Mouse (Mus musculus) kidney, adult 2 months (tissue): ENCODE data around the gene Dtx3l. TPM values are rescaled to one million over a fixed set of nuclear protein-coding genes. Genes with fewer than 3 reads are reported as not detected.

Experiments
- DNase-seq: peaks from one replicate; pipeline ENCODE4 v3.0.0; 2021
- H3K27ac ChIP-seq: fragments of 200-500 bp; 2 replicates; pipeline ENCODE4 v1.5.1; 2012; ENCODE audit warnings: low read depth, low read length, control low read depth, inconsistent platforms; ENCODE audit not compliant: insufficient read depth
- H3K27me3 ChIP-seq: fragments of 200-500 bp; replicated peaks from 2 replicates; pipeline ENCODE4 v1.6.1; 2012; ENCODE audit warnings: mild to moderate bottlenecking, moderate library complexity, low read length, inconsistent platforms; ENCODE audit not compliant: control insufficient read depth, insufficient read depth
- H3K36me3 ChIP-seq: fragments of 200-500 bp; 2 replicates; pipeline ENCODE4 v1.6.1; 2012; ENCODE audit warnings: mild to moderate bottlenecking, moderate library complexity, low read length, inconsistent platforms; ENCODE audit not compliant: control insufficient read depth, insufficient read depth
- H3K4me1 ChIP-seq: fragments of 200-500 bp; 2 replicates; pipeline ENCODE4 v1.6.1; 2011; ENCODE audit warnings: low read length; ENCODE audit not compliant: control insufficient read depth, insufficient read depth
- H3K4me3 ChIP-seq: fragments of 200-500 bp; 2 replicates; pipeline ENCODE4 v1.5.1; 2011; ENCODE audit warnings: mild to moderate bottlenecking, low read depth, low read length, control low read depth; ENCODE audit not compliant: insufficient read depth
- CTCF ChIP-seq: fragments of 200-500 bp; conservative IDR thresholded peaks from 2 replicates; pipeline ENCODE4 v1.5.1; 2011; ENCODE audit warnings: low read depth, mild to moderate bottlenecking, control low read depth, low read length, moderate library complexity, mixed read lengths; ENCODE audit not compliant: insufficient read depth, insufficient read length
- POLR2A ChIP-seq: fragments of 200-500 bp; IDR thresholded peaks from one replicate; pipeline ENCODE4 v1.6.1; 2011; ENCODE audit warnings: low read depth, low read length, control low read depth
- WGBS: fragments of 180-500 bp; shearing (Covaris S2); methylation state at CpG from one replicate; pipeline ENCODE4 v1.1.7; 2018; 5-methylcytosine and 5-hydroxymethylcytosine counted together
- polyA plus RNA-seq: library from polyadenylated mRNA; depleted of rRNA; stranded (reverse); fragments of >200 nt; gene quantifications from 2 replicates; pipeline ENCODE4 v1.2.3, GENCODE M21; 2012

Gene Dtx3l
- polyA plus RNA-seq, 1 experiment: 5.4 TPM

DNA sequence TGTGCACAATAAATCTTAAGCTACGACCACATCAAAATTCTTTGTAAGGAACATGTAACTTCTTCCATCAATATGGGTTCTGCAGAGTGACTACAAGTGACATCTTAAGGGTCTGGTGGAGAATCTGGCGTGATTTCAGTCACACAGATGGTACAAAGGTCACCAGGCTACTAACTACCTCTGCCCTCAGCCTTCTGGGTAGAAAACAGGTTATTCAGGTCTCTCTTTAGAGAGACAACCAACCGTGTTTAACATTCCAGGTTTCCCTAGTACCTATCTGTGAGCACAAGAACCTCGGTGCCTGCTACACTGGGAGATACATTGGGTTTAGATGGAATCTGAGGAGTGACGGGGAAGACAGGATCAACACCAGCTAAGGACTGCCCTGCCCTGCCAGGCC, 24.6 kb downstream of the Dtx3l start:
- peak; percentile 75 for DNase-seq
- Histone ChIP-seq H3K27me3 (no peaks in the 10 kb centered on the region), H3K36me3 (no peaks in the 10 kb centered on the region), H3K27ac (peak overlapping the region; percentile 66), H3K4me3 (no peak overlapping the region), H3K4me1 (peaks cover 5% of the 10 kb centered on the region; the same call in 1 of the 2 replicates)
- TF ChIP-seq CTCF (no peak), POLR2A (no peak)
- 52% methylated on average over 5 of the region's 5 CpGs for WGBS

DNA sequence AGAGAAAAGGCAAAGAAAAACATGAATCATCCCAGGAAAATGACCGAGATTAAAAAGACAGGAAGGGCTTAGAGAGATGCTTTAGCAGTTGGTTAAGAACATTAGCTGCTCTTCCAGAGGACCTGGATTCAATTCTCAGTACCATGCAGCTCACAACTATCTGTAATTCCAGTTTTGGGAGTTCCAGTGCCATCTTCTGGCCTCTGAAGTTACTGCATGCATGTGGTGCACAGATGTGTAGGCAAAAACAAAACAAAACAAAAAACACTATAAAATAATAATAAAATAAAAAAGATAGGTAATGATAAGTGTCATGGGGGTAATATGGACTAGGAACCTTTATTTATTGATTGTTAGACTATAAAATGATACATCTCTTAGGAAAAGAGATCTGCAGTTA, 25.4 kb downstream of the Dtx3l start:
- 78% methylated on average over 1 of the region's 1 CpGs for WGBS
- Histone ChIP-seq H3K4me1 (peaks cover 5% of the 10 kb centered on the region; the same call in 1 of the 2 replicates), H3K27me3 (no peaks in the 10 kb centered on the region), H3K36me3 (no peaks in the 10 kb centered on the region), H3K27ac (no peak overlapping the region), H3K4me3 (no peak overlapping the region)
- peak; percentile 46 for TF ChIP-seq CTCF
- TF ChIP-seq POLR2A: no peak
- peak; percentile 32 for DNase-seq

DNA sequence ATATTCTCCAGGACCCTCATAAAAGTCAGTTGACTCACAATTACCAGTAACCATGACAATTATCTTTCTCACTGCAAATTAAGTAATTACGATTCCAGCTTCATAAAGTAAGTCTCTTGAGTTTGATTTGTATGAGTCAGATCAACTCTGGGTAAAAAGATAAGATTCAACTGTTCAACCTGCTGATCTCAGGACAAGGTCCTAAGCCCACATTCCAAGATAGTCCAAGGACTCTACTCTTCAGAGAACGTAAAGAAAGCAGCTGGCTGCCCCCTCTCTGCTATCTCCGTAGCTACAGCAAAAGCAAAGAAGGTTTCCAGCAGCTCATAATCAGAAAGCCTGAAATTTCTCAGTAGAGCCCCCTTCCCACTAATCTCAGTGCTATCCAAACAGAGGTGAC, 27.5 kb downstream of the Dtx3l start:
- H3K36me3 ChIP-seq: no peaks in the 10 kb centered on the region
- WGBS: 85% methylated on average over 3 of the region's 3 CpGs
- H3K27me3 ChIP-seq: no peaks in the 10 kb centered on the region
- DNase-seq: no peak
- peaks cover 10% of the 10 kb centered on the region; the same call in 1 of the 2 replicates for H3K4me1 ChIP-seq
- H3K4me3 ChIP-seq: no peak overlapping the region
- H3K27ac ChIP-seq: no peak overlapping the region
- no peak for TF ChIP-seq CTCF
- no peak for TF ChIP-seq POLR2A

DNA sequence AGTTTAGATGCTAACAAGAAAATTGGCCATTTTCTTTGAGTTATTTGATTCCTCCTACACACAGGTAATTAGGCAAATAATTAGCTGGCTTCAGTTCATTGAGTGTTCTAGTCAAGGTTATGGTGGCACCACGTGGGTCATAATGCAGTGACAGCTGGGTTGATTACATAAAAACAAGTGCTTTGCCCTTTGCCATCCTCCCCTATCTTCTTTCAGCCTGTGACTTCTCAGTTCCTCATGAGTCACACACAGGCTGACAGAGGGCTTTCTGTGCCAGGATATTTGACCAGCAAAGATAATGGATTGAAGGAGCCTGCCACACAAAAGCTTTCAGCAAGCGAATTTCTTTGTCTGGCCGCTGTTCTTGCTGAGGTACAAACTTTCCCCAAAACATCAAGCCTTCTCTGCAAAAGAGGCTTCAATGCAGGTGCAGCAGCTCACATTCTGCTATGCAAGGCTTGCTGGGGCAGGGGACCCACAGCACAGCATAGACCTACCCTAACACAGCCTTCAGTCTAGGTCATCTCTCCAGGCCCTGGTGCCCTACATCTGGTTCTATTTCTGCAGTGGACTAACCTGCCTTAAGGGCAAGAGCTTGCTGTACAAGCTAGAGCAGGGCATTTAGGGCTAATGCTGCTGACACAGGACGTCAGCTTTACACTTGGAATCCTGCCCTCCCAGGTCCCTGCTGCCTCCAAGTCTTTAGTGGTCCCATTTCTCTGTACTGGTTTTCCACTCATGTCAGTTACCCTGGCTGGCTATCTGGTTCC, 31.3 kb downstream of the Dtx3l start:
- H3K27ac ChIP-seq: no peak overlapping the region
- peak; percentile 68 for DNase-seq
- no peaks in the 10 kb centered on the region for H3K27me3 ChIP-seq
- WGBS: 47% methylated on average over 4 of the region's 4 CpGs
- TF ChIP-seq POLR2A (no peak), CTCF (no peak)
- H3K36me3 ChIP-seq: no peaks in the 10 kb centered on the region
- peaks cover 6% of the 10 kb centered on the region; the same call in 1 of the 2 replicates for H3K4me1 ChIP-seq
- H3K4me3 ChIP-seq: no peak overlapping the region

DNA sequence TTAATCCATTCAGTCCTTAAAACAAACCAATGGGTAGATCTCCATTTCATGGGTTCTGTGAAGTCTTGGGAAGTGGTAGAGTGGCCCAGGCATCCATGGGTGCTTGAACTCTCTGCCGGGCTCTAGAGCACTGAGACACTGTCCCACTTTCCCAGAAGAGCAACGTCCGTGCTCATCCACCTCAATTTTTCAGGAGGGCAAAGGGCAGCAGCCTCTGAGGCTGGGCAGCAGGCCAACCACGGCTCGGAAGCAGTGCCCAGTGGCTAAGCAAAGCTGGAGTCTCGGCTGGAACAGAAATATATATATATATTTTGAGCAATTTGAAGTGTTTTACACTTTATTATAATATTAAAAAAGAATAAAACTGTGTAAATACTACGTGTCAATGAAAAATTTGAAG, 32.1 kb downstream of the Dtx3l start:
- no peak for TF ChIP-seq POLR2A
- DNase-seq: peak; percentile 84
- Histone ChIP-seq H3K36me3 (no peaks in the 10 kb centered on the region), H3K4me1 (peaks cover 6% of the 10 kb centered on the region; the same call in 1 of the 2 replicates), H3K4me3 (no peak overlapping the region), H3K27ac (no peak overlapping the region), H3K27me3 (no peaks in the 10 kb centered on the region)
- 35% methylated on average over 7 of the region's 7 CpGs for WGBS

DNA sequence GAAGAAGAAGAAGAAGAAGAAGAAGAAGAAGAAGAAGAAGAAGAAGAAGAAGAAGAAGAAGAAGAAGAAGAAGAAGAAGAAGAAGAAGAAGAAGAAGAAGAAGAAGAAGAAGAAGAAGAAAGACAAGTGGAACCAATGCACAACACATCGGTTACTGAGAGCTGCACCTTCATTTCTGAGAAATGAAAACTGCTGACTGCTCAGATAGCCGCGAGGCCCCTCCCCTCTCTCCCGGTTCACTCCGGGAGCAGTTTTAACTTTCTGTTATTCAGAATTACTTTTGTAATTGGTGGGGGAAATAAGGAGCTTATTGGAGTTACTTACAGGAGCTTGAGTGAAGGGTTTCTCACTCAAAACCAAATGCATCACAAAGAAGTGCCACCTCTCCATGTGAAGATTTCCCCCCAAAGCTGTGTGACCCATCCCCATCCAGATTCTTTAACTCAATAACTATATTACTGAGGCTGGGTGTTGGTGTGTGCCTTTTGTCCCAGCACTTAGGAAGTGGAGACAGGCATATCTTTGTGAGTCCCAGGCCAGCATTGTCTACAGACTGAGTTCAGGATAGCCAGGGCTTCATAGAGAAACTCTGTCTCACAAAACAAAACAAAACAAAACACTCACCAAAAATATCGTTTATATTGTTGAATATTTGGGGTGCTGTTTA, 33.0 kb downstream of the Dtx3l start:
- 51% methylated on average over 6 of the region's 6 CpGs for WGBS
- H3K4me3 ChIP-seq: no peak overlapping the region
- no peak overlapping the region for H3K27ac ChIP-seq
- H3K27me3 ChIP-seq: no peaks in the 10 kb centered on the region
- H3K4me1 ChIP-seq: peaks cover 6% of the 10 kb centered on the region; the same call in 1 of the 2 replicates
- TF ChIP-seq POLR2A: no peak
- TF ChIP-seq CTCF: no peak
- DNase-seq: peak; percentile 47
- no peaks in the 10 kb centered on the region for H3K36me3 ChIP-seq

DNA sequence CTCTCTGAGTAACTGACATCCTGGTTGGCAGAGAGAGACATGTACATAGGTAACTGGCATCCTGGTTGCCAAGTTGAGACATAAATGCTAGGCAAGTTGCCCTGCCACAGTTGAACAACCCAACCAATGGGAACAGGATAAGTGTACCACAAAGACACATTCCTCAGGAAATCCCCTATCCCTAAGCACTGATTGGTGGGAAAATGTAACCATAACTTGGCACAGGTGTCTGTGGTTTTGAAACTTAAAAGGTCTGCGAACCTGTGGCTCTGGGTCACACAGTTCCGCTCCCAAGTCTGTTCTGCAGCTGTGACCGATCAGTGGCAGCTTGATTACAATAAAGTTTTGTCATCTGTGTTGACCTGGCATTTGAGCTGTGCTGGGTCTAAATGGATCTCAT, 33.6 kb downstream of the Dtx3l start:
- TF ChIP-seq POLR2A (no peak), CTCF (no peak)
- 81% methylated on average over 3 of the region's 3 CpGs for WGBS
- Histone ChIP-seq H3K36me3 (no peaks in the 10 kb centered on the region), H3K4me1 (peaks cover 6% of the 10 kb centered on the region; the same call in 1 of the 2 replicates), H3K27ac (no peak overlapping the region), H3K27me3 (no peaks in the 10 kb centered on the region), H3K4me3 (no peak overlapping the region)
- DNase-seq: no peak
